Mouse (Mus musculus) CD4-positive, CD25-positive, alpha-beta regulatory T cell, adult 2 months (primary cell): ENCODE data around the gene Abhd11.
A peak's percentile ranks its signal among the peaks of the same experiment; 100 is the strongest.
"Not testable (repeated sequence)": the region's sequence is repeated elsewhere in the genome, so short reads cannot be mapped to it uniquely, and the experiment has no call there.

Experiments
- DNase-seq: peaks from one replicate; pipeline ENCODE4 v3.0.0-alpha.2; 2012; ENCODE audit warnings: low read depth, low spot score

The Abhd11 gene

DNA sequence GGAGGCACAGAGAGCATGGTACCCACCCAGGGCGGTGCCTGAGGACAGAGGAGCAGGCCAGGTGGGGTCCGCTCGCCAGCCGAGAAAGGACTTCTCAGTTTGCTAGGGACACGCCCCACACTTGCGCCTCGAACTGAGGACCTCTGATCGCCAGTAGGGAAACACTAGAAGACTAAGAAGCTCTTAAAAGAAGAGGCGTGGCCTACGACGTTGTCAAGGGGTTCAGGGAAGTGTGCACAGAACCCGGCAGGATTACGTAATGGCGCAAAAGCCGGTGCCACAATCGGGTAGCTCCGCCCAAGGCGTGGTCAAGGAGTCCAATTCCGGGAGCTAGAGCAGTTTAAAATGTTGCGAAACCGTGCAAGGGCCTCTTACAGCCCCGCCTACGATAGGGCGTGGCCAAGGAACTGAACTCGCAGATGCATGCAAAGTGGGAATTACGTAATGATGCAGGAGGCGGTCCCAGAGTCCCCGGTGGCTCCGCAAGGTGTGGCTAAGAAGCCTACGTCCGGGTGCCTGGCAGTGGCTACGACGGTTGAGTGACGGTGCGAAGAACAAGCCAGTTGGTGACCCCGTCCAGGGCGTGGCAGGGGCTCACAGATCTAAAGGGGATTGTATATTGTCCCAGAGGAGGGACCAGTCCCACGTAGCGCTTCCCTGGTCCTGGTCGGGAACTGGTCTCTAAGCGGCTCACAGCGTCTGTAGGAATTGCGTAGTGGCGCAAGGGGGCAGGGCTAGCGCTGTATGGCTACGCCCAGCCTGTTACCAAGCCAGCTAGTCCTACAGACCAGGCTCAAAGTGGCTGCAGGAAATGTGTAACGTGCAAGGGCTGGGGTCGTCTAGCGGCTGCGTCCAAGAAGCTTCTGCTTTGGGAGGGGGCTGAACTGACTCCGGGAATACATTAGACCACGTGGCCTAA, at the start of gene Abhd11:
TSS of gene Abhd11 (plus strand) at position 482 of the 919 bp plus-strand sequence.
- peak; percentile 100 for DNase-seq

DNA sequence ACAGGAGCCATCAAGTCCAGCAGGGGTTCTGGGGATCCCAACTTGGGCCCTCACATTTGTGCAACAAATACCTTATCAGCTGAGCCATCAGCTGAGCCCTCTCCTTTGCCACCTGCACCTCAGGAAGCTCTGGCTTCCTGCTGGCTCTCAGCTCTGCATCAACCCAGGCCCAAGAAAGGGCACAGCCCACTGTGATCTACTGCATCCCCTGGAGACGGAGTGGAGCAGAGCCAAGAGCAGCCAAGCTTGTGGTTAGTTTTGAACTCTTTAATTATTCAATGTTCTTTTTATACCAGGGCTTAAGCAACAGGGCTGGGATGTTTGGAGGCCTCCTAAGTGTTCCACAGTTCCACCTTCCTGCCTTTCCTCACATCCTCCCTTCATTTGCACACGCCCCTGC, 48.5 kb upstream of the Abhd11 start:
- no peak for DNase-seq

DNA sequence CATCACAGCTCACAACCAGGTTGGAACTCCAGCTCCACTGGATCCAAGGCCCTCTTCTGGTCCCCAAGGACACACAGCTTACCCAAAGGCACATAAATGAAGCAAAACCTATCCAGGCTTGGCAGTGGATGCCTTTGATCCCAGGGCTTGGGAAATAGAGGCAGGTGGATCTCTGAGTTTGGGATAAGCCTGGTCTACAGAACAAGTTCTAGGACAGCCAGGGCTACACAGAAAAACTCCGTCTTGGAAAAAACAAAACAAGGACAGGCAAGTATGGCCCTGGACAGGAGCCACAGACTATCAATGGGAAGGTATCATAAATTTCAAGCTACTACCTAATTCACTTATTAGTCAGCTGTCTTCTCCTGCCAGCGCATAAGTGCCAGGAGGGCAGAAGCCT, 47.4 kb upstream of the Abhd11 start:
- DNase-seq = no peak

DNA sequence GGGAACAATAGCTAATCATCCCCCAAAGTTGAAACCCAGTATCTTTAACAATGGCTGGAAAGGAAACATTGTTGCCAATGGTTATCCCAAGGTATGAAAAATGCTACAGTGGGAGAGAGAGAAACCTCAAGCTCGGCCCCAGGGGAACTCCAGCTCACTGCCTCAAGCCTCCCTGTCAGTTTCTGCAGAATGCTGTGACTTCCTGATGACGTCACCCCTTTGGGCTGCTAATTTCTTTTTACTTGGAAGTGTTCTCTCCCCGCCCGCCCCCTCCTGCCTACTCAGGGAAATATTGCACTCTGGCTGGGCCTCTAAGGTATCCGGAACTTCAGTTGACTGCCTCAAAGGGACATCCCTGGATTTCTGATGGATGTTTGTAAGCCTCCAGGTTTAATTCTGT, 45.4 kb upstream of the Abhd11 start:
- DNase-seq = no peak

DNA sequence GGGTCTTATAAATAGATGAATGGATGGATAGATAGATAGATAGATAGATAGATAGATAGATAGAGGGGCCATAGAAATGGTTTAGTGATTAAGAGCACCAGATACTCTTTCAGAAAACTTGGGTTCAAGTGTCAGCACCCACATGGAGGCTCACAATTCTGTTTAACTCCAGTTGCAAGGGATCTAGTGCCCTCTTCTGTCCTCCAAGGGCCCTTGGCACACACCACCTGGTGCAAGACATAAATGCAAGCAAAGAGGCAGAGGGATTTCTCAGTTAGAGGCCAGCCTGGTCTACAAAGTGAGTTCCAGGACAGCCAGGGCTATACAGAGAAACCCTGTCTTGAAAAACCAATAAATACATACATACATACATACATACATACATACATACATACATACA, 44.3 kb upstream of the Abhd11 start:
- not testable (repeated sequence) for DNase-seq

DNA sequence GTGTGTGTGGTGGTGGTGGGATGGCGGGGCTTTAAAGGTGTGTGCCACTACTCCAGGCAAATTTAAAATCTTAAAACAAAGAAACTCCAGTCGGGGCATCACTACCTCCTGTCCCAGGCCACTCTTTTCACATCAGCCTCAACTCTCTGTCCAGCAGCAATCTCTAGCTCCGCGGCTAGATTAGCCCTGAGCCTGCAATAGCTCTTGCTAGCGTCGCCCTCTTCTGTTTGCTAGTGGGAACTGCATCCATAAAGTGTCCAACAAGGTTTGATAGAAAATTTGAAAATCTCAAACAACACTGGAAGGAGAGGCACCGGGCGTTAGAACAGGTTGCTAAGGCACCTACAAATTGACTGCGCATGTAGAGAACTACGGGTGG, 43.5 kb upstream of the Abhd11 start:
- DNase-seq = peak; percentile 87

DNA sequence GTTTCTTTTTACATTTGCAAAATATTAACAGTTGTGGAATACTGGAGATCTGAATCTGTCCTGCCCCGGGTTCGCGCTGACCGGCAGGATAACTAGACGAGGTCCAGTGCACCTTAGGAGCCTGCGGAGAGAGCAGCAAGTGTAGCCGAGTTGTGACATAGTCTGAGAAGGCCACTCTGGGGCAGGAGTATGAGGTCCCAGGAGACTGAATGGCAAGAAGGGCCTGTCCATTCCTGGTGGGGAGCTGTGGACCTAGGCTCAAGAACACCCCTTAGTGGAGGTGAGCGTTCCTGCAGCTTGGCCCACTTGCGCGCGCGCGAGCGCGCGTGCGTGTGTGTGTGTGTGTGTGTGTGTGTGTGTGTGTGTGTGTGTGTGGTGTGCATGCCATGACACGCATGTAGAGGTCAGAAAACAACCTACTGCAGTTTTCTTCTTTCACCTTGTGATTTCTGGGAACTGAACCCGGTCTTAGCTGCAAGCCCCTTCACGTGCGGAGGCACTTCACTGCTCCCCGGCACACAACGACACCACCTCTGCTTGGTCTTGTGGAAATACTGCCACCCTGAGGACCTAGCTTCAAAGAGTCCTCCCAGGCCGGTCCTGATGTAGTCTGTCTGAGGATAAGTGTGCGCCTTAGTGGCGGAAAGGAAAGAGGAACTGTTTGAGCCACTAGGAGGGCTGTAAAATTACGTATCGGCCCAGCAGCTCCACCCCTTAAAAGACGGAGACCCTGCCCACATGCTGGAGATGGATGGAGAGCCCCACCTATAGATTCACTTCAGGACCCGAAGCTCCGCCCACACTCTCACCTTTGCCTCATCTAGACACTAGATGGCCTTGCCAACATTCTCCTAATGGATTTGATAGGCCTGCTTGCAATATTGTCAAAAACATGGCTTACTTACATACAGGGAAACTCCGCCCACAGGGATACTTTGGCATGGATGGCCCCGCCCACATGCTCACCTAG, 42.8 kb upstream of the Abhd11 start:
- DNase-seq = peak; percentile 85

DNA sequence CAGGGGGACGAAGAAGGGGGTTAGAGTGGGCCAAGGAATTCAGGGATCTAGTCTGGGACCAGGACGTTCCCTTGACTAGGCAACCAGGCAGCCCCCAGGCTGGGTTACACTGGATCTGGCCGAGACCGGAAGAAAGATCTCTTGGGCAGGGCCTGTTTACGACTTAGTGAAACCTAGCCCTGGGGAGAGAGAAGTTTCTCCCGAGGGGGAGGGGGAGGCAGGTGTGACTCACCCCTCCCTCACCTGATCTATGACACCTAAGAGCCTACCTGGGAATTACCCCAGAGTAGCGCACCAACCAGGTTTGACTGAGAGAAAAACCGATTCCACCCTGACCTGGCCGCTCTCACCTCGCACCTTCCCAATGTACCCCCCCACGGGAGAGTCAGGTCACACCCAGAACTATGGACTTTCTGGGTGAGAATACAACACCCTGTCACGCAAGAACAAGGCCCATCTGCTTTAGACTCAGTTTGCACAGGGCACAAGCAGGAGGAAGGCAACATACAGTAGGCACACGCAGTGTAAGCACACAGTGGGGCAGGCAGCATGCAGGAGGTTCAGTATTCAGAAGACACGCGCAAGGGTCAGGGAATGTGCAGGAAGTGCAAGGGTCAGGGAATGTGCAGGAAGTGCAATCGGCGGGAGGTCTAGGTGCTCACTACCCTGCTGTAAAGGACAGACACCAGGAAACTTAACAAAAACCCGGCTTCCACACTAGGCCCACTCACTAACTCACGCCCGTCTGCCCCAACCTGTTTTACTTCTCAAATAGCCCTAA, 41.6 kb upstream of the Abhd11 start:
- no peak for DNase-seq

DNA sequence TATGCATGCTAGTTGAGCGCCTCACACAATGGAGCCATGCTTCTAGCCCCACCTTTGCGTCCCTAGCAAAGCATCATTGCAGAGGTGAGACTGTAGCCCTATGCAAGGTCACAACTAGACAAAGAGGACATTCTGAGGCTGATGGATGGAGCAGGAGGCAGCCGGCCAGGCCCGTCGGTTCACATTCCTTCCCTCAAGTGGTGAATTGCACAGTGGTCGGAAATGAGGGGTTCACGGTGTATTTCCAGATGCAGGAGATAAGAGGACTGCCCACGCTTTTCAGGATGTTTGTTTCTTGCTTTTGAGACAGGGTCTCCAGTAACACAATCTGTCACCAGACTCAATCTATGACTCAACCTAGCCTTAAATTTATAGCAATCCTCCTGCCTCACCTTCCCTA, 38.3 kb upstream of the Abhd11 start:
- no peak for DNase-seq

DNA sequence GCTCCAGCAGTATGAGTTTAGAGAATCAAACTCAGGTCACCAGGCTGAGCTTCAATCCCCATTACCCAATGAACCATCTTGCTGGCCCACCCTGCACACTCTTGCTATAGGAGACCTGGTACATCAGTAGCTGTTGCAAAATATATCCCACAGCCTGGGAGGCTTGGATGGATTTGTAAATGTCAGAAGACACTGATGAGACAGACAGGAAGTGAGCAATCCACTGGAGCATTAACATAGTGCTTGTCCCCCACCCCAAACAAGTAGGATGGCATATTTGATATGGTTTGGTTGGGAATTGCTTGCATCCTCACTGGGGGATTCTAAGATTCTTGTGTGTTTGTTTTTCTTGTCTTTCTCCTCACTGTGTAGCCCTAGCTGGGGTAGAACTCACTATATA, 35.9 kb upstream of the Abhd11 start:
- DNase-seq = no peak

DNA sequence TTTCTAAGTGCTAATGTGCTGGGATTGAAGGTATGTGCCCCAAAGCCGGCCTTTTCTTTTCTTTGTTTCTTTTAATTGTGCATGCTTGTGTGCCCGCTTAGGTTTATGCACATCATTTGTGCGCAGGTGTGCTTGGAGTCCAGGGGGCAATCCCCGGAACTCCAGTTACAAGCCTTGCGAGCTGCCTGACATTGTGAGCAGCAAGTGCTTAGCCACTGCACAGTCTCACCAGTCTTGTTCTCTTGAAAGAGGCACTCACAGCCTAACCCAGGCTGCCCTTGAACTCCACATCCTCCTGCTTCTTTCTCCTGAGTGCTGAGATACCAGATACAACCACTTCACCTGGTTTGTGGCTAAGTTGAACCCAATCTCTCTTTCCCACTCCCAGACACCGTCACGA, 35.4 kb upstream of the Abhd11 start:
- no peak for DNase-seq

DNA sequence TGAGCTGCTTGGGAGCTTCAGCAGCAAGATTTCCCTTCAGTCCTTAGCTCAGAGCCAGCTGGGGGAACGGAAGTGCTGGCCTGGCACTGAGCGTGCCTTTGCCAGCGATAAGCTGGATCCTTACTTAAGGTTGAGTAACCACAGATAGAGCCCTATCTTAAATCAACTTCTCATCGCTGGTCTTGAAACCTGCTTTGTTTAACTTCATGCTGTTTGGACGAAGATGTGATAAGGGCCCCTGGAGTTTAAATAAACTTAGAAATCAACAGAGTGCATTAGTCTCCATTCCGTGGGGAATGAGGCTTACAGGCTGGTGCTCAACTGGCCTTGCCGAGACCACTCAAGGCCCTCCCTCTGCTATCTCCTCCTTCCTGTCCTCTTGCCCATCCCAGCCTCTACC, 34.7 kb upstream of the Abhd11 start:
- no peak for DNase-seq

DNA sequence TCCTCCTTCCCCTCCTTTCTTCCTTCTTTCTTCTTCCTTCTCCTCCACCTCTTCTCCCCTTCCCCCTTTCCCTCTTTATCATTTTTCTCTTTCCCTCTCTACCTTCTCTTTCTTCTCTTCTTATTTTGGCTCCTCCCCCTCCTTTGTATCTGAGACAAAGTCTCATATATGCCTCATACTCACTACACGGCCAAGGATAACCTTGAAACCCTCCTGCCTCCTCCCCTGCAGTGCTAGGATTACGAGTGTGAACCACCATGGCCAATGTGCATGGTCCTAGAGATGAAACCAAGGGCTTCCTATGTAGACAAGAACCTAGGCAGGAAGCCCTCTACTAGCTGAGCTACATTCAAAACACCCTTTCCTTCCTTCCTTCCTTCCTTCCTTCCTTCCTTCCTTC, 34.0 kb upstream of the Abhd11 start:
- no peak for DNase-seq

DNA sequence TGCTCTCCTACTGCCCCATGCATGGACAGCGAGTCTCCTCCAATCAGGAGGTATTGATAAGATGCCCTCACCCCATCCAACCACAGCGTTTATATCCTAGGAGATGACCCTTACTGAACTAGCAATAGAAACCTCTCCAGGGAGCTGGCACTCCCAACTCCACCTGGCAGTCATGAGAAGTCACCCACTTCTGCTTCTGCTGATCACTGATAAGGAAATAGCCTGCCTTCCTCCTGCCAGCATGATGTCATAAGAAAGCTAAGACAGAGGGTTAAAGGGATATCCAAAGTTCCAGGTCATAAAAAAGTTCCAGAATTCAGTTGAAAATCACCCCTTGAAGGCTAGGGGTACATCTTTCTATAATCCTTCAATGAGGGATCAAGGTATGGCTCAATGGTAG, 32.8 kb upstream of the Abhd11 start:
- DNase-seq = no peak

DNA sequence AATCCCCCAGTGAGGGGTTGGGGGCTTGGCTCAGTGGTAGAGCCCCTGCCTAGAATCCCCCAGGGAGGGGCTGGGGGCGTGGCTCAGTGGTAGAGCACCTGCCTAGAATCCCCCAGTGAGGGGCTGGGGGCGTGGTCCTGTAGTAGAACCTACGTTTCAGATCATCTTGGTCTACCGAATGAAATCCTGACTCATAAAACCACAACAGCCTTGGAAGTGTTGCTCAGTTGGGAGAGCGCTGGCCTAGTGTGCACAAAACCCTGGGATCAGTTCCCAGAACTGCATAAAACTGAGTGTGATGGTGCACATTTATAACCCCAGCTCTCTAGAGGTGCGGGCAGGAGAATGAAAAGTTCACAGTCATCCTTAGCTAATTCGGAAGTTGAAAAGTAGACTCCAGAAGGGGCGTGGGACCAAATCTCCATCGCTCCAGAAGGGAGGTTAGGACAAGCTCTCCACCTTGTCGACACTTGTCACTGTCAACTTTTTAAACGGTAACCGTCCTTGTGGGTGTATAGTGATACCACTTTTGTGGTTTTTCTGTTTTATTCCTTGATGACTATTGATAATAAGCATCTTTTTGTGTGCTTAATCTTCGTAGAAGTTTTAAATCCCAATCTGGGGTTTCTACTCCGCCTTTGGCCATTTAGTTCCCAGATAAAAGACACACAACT, 32.2 kb upstream of the Abhd11 start:
- DNase-seq = no peak

DNA sequence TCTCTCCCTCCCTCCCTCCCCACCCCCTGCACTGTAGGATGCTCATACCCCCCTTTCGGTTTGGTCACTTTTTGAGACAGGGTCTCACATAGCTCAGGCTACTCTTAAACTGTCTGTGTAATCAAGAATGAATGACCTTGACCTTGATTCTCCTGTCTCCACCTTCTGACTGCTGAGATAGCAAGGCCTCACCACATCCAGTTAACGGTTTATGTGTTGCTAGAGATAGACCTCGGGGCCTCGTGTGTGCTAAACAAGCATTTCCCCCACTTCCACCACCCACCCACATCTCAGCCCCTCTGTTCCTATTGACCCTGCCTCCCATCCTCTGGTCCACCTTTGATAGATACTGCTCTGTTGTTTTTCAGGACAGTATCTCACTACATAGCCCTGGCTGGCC, 31.1 kb upstream of the Abhd11 start:
- DNase-seq = no peak

DNA sequence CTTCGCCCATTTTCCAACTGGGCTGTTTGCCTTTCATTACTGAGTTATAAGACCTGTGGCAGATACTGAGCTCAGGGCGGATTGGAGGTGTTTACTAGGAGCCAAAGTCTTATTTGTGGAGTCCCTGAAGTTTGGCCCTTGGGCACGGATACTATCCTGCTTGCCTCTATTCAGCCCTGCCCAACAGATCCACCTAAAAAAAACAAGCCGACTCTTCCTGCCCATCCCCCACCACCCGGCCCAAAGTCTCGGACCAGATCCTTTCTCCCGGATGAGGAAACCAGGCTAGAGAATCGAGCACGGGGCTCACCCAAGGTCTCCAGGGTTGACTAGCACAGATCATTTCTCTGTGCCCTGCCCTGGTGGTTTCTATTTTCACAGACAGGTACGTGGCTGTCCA, 27.8 kb upstream of the Abhd11 start:
- DNase-seq = no peak

DNA sequence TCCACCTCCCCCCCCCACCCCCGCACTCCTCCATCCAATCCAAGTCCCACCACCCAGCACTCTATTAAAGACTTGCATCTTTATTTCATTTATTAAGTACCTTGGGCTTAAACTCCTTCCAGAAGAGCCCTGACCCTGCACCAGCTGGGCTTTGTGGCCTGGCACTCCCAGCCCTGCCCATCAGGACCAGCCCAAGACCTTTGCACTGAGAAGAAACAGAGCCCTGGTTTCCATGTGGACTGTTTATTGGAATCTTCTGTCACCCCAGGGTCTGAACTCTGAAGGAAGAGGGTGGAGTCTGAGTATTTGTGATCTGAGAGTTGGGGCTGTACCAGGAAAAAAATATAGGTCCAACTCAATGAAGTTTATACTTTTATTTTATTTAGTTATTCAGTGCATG, 25.8 kb upstream of the Abhd11 start:
- DNase-seq = no peak

DNA sequence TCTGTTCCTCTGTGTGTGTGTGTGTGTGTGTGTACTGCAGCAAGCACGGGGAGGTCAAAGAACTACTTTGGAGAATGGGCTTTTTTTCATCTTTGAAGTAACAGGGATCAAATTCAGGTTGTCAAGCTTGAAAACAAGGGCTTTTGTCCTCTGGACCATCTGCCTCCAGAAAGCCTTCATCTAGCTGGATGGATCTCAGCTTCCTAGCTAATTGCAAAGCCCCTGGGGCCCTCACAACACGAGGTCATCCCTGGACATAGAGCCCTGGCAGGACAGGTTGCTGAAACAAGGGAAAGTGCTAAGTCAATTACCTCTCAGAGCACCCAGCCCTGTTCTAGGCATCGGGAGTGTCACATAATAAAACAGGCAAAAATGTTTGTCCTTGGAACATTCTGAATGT, 25.2 kb upstream of the Abhd11 start:
- DNase-seq = no peak

DNA sequence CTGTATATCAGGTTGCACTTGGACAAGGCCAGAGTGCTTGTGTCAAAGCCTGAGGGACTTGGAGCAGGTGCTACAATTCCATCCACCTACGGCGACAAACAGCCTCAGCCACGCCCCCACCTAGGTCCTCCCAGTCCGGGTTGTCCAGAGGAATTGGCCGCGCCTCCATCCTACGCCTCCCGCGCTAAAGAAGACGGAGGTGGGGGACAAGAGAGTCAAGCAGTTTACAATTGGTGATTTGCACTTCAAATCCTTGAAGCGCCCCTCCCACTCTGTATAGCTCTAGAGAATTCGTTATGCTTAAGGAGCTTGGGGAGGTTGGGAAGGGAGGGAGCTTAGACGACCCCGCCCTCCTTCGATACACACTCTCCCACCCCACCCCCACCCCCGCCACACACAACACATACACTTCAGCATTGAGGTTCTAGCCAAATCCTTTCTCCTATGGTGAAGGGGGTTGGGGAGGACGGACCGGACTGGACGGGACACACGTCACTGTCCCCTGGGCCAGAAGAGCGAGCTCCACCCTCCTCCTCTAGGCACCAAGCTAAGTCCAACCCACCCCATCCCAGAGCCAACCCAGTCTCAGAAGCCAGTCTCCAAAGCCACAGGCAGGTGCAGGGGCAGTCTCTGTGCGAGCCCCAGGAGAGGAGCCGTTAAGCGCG, 23.2 kb upstream of the Abhd11 start, which contains the start of gene Cldn3:
TSS of gene Cldn3 (plus strand) at position 582 of the 665 bp plus-strand sequence.
- no peak for DNase-seq
